Mouse (Mus musculus) G1E (cell line): ENCODE data around the gene Tbck.

Experiments used
- CTCF ChIP-seq: IDR thresholded peaks from 2 replicates; pipeline ENCODE4 v1.5.1; 2012; ENCODE audit warnings: low read depth, low read length, inconsistent platforms, mixed read lengths
- POLR2AphosphoS5 ChIP-seq: IDR thresholded peaks from 2 replicates; pipeline ENCODE4 v1.6.1; 2012; ENCODE audit warnings: low read depth, low read length, inconsistent platforms; ENCODE audit not compliant: insufficient replicate concordance
- TAL1 ChIP-seq: conservative IDR thresholded peaks from 2 replicates; pipeline ENCODE4 v1.6.1; 2012; ENCODE audit warnings: low read depth, low read length, inconsistent platforms, mixed read lengths

DNA sequence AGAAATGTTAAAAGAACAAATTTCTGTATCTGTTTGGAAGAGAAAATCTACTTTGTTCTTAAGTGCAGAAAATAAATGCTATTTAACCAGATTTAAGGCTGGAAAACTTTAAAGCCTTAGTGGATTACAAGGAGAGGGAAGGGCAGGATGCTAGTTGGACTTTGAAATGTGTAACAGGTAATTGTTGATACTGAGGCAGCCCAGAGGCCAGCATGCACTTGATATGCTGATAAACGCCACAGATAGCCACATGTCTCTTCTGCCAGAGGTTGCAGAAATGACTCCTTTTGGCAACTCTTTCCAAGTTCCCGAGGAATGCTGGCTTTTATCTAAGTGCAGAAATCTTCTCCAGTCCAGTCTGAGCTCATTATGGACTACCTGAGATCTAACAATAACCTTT is 6.5 kb upstream of the Tbck start:
- TF ChIP-seq CTCF = no peak
- no peak for TF ChIP-seq TAL1
- TF ChIP-seq POLR2AphosphoS5 = no peak
